Mouse (Mus musculus) natural killer cell, adult 2 months (primary cell): ENCODE data around the gene Bard1.

ENCODE experiments used
- DNase-seq, 2 experiments: peaks; one replicate each; pipeline ENCODE4 v3.0.0; 2022; ENCODE audit warnings: low spot score in 2 of 2

The Bard1 gene

GRCm38 (mm10) chr1:71102344-71103173 is at the start of gene Bard1:
Gene Bard1 (minus strand): TSS chr1:71103146.
- peak; percentile 97 to 98 for DNase-seq

GRCm38 (mm10) chr1:71127171-71127570 is 24.2 kb upstream of the Bard1 start:
- DNase-seq, result no peak

DNA sequence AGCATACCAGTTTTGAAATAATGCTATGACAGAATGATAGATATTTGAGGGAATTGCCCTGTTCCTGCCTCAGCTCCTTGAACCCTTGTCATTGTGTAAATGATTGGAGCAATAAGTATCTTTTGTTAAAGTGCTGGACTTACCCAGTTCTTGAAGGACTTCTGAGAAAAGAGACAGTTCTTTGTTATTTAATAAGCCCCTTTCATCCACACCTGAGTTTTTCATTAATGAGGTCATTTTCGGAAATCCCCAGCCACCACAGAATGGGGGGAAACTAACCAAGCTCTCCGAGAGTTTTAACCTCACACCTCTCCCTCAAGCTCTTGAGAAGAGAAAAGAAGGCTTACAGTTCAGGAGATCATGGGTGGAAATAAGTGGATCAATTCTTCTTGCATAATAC is 15.6 kb upstream of the Bard1 start:
- no peak for DNase-seq

GRCm38 (mm10) chr1:71117253-71117652 is 14.3 kb upstream of the Bard1 start:
- no peak for DNase-seq

- DNase-seq, result no peak
These were observed 12.8 kb upstream of the Bard1 start for GRCm38 (mm10) chr1:71115781-71116180.

DNA sequence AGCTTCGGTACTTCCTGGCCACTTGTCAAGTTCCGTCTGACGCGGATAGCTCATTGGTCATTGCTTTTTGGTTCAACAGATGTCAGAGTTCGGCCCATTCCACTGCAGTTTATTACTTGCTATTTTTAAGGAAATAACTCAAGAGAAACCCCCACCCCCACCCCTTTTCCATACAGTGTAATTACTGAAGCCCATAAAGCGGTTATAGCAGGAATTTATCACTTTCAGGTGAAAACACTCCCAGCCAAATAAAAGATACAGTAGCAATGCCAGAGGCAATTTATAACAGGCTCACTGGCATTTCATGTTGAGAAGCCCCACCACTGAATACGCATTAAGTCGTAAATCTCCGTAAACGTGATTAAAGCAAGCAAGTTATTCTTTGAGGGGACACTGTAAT is 6.9 kb upstream of the Bard1 start:
- no peak for DNase-seq

DNA sequence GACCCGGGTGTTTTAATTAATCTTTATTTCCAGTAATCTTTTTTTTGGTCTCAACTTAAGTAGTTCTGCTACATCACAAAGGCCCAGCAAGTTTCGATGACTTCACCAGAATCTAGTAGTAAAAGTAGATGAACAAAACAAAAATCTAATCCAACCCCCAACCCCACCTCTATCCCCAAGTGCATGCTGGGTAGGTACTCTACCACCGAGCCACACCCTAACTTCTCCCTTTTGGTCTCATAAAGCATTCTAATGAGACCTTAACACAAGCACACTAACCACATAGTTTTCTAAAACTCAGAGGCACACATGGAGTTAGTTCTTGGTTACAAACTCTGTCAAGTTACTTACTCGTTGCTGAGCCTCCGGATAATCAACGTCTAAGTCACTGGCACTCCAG is 3.2 kb upstream of the Bard1 start:
- no peak for DNase-seq

GRCm38 (mm10) chr1:71105724-71106123 is 2.8 kb upstream of the Bard1 start:
- no peak for DNase-seq

GRCm38 (mm10) chr1:71103174-71103864 is 373 bp upstream of the Bard1 start:
- peak in 1 of 2 experiments; percentile 3 for DNase-seq

DNA sequence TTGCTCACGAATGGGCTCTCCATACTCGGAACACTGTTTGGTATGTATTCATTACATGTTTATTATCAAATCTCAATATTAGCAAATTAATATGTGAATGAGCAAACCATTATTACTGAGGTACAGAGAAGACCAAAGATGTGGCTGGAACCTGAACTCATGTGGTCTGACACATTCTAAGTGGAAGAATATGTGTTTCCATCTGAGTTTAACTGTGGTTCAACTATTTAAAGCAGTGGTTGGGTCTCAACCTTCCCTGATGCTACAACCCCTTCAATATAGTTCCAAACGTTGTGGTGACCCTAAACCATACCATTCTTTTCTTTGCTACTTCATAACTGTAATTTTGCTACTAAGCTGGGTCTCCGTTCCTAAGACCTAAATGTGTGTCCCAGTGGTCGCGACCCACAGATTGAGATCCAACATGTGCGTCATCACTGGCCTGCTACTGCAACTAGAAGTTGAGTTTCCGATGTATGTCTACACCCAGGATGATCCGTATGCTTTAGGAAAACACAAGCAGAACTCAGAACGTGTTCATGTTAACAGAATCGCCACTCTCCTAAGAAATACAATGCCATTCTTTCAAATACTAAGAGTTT is 1.5 kb downstream of the Bard1 start:
- DNase-seq, result no peak

DNA sequence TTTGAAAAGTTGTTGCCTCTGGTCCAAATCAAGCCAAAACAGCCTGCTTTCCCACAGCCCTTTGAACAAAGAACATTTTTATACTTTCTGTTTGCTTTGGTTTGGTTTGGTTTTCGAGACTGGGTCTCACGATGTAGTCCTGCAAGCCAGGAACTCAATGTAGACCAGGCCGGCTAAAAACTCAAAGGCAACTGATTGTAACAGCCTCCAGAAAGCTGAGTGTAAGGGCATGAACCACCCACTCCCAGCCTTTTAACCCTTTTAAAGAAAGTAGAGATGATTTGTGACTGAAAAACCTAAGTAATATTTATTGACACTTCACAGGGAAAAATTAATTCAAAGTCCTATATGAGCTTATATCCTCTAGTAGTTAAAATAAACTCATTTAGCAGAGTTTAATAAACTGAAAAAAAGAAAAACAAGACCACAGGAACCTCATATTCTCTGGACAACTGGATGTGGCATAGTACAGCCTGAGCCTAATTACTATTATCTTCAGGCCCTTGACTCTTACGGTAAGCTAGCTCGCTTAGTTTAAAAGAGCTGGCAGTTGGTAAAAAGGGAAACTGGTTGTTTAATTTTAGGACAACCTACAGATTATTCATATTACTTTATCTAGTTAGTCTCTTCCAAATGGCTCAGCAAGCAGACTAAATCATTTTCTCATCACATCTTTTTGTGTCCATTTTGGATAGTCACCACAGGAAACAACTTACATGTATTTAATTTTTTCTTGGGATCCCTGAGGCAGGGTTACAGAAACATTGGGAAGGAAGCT is 2.2 kb downstream of the Bard1 start:
- no peak for DNase-seq

GRCm38 (mm10) chr1:71099945-71100515 is 2.9 kb downstream of the Bard1 start:
- DNase-seq, result peak in 1 of 2 experiments; percentile 8

DNA sequence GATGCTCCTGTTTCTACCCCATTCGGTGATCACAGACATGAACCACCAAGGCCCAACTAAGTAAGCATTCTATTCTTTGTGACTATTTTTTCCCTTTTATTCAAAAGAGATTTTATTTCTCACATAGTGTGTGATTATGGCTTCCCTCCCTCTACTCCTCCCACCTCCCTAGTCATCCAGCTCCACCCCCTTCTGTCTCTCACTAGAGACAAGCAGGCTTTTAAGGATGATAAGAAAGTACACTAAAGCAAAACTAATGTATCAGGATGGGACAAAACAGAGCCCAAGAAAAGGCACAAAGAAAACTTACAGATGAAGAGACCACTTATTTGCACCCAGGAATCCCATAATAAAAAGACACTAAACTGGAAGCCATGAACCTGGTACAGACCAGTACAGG is 6.9 kb downstream of the Bard1 start:
- no peak for DNase-seq

DNA sequence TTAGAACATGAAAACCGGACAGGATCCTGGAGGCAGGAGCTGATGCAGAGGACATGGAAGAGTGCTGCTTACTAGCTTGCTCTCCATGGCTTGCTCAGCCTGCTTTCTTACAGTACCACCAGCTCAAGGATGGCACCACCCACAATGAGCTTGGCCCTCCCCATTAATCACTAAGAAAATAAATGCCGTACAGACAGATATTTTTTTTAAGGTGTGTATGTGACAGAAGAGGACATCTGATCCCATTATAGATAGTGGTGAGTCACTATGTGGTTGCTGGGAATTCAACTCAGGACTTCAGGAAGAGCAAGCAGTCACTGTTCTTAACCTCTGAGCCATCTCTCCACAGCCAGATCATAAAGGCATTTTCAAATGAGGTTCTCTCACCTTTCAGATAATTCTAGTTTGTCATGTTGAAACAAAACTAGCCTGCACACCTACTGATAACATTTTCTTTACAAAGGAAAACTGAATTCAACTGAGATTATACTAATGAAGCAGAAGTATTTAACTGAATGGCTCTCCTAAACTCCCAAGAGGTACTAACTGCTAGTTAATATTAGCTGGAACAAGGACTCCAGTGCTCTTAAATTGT is 7.6 kb downstream of the Bard1 start:
- DNase-seq, result no peak

GRCm38 (mm10) chr1:71075651-71076050 is 27.3 kb downstream of the Bard1 start:
- DNase-seq, result no peak

DNA sequence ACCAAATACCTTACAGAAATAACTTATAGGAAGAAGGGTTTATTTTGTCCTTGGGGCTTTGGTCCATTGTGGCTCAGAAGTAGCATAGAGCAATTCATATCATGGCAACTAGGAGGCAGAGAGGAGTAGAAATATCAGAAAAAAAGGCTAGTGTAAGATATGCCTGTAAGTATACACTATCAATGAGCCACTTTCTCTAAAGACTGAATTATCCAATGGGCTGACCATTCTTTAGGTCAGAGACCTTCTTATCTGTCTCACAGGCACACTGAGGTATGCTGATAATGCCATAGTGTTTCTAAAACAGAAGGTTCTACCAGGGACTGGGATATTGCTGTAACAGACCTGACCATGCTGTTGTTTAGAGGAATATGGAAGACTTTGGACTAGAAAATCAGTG is 32.2 kb downstream of the Bard1 start:
- DNase-seq, result no peak

DNA sequence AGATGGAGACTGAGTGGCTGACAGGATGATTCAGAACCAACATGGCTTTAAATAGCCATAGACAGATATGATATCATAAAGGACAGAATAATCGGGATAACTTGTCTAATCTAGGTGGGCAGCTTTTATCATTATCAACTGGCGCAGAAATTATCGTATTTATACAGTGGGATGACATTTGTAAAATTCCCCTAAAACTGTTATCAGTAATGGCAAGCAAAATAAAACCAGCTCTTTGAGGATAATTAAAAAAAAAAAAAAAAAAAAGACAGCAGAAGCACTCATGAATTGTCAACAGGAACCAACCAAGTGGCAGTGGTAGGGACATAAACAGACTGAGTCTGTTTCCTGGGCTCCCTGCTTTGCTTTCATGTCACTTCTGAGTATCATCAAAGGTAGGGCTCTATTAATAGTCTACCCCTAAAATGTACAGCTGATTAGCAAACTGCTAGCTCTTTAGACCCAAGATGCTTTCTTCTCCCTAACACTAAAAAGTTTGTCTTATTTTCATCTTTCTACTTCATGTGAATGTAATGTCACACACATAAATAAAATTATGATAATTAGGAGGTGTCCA is 34.1 kb downstream of the Bard1 start:
- no peak for DNase-seq

DNA sequence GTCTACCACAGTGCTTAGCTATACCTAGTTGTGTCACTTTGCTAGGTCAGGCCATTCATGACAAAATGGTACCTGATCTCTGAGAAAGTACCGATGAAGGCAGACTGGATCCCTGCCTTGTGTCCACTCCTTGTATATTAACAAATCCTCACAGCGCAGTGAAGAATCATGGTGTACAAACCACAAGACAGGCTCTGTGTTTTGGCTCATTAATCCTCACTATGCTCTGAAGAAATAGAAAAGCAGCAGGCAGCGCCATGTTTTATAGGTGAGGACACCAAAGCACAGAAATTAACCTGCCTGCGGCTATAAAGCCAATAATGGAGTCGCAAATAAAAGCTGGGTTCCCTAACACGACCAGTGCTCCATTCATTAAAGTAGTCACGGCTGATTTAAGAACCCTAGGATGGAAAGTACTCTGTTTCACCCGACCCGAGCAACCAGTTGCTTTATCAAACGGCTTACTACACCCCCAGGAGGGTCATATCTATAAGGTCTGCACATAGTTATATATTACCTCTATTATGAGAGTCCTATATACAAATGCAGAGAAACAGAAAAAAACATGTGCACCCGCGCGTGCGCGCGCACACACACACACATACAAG is 39.0 kb downstream of the Bard1 start:
- DNase-seq, result no peak

GRCm38 (mm10) chr1:71056143-71056542 is 46.8 kb downstream of the Bard1 start:
- DNase-seq, result no peak

- DNase-seq, result no peak
These were observed 47.5 kb downstream of the Bard1 start for GRCm38 (mm10) chr1:71055454-71055853.
